Mouse (Mus musculus) bone marrow, adult 2 months (tissue): ENCODE results near the gene Rbm14. TPM values are rescaled to one million over a fixed set of nuclear protein-coding genes. Genes with fewer than 3 reads are reported as not detected.

Experiments
- H3K27ac ChIP-seq: fragments of 200-500 bp; 2 replicates; pipeline ENCODE4 v1.5.1; 2012; ENCODE audit warnings: low read depth, mild to moderate bottlenecking, control low read depth, inconsistent platforms, low read length; ENCODE audit not compliant: control insufficient read depth, poor library complexity, insufficient read depth
- H3K4me1 ChIP-seq: fragments of 200-500 bp; 2 replicates; pipeline ENCODE4 v1.6.1; 2011; ENCODE audit warnings: low read length; ENCODE audit not compliant: control insufficient read depth, insufficient read depth
- H3K4me3 ChIP-seq: fragments of 200-500 bp; replicated peaks from 2 replicates; pipeline ENCODE3; 2011; ENCODE audit warnings: mild to moderate bottlenecking, low read depth, low read length, control low read depth; ENCODE audit not compliant: control insufficient read depth
- CTCF ChIP-seq: fragments of 200-500 bp; IDR thresholded peaks from 2 replicates; pipeline ENCODE4 v1.5.1; 2011; ENCODE audit warnings: low read length, control low read depth; ENCODE audit not compliant: control insufficient read depth, insufficient read depth
- POLR2A ChIP-seq: fragments of 200-500 bp; IDR thresholded peaks from 2 replicates; pipeline ENCODE4 v1.6.1; 2011; ENCODE audit warnings: low read depth, mild to moderate bottlenecking, control low read depth, low read length, borderline replicate concordance; ENCODE audit not compliant: control insufficient read depth
- WGBS: fragments of 180-500 bp; shearing (Covaris S2); methylation state at CpG from one replicate; pipeline ENCODE4 v1.1.7; 2018; 5-methylcytosine and 5-hydroxymethylcytosine counted together
- polyA plus RNA-seq: library from polyadenylated mRNA; stranded (reverse); fragments of >200 nt; gene quantifications from 2 replicates; pipeline ENCODE4 v1.2.4, GENCODE M21; 2011; ENCODE audit warnings: low replicate concordance; ENCODE audit not compliant: missing spikeins, insufficient read depth, insufficient read length

Gene Rbm14
- polyA plus RNA-seq, 1 experiment, result 38.2 TPM

DNA sequence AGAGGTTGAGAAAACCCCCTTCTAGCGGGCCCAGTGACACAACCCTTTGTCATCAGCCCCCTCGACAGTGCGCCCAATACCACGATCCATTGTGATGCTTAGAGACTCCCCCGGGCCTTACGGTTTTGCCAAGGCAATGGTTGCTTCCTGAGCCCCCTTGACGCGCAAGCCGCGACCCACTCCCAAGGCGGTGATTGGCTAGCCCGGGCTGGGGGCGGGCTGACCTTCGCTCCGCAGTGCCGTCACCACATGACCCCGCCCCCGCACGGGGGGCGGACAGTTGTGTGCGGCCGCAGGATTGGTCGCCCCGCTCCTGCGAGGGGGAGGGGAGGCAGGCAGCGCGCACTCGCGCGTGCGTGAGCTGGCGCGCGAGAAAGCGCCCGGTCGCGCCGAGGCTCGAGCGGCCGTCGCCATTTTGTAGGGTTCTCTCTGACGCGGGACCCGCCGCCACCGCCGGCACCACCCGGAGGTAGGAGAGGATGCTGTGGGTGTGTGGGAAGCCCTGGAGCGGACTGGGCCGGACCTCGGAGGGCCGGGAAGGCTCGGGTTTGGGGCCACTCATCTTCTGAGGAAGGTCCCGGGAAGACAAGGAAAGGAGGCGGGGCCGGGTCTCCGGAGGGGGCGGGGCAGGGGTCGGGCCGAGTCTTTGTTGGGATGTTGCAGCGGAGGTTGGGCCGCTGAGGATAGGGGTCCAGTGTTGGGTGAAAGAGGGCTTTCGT is 55.1 kb downstream of the Rbm14 start, which contains the start of gene Rbm4b:
TSS of gene Rbm4b (plus strand) at position 305 of the 719 bp plus-strand sequence.
- under 1% methylated on average over 63 of the region's 65 CpGs for WGBS
- Histone ChIP-seq H3K27ac (peak within 1 kb of the TSS; percentile 94), H3K4me1 (no peaks in the 10 kb centered on the region; the same call in 1 of the 2 replicates), H3K4me3 (peak within 1 kb of the TSS; percentile 76)
- TF ChIP-seq POLR2A (peak; percentile 65; the same call in 1 of the 2 replicates), CTCF (no peak)

DNA sequence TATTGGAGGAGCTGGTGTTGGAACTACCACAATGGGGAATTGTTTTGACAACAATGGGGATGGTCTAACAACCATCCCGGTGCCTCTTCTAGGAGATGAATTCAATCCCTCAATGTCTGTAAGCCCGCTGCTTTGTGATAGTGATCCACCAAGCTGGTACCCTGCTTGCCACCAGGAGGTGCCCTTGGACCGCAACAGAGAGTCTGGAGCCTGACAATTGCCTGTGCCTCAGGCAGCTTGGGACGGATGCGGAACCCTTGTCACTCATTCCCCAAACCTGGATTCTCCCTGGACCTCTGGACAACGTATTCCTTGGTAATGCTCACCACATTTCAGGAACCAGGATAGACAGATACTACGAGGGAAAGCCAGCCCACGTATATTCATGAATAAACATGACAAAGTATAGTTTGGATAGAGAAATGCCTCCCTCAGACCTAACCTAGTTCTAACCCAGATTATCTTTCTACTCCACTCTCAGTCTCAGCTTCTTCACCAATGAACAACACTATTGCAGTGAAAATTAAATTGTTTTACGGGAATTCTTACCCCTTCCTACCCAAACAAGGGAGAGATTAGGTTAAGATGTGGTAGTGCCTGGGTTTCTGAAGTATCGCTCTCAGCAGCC is 55.8 kb downstream of the Rbm14 start:
- under 1% methylated on average over 10 of the region's 10 CpGs for WGBS
- TF ChIP-seq POLR2A, result no peak
- peak; percentile 99 for TF ChIP-seq CTCF
- Histone ChIP-seq H3K27ac (peak overlapping the region; percentile 94), H3K4me3 (peak overlapping the region; percentile 76), H3K4me1 (no peaks in the 10 kb centered on the region; the same call in 1 of the 2 replicates)

Other genes starting within 250 kb of the Rbm14 start
- gene Lrfn4, start 196.0 kb downstream of the Rbm14 start, polyA plus RNA-seq, result 1.2 and 2.7 TPM in 2 replicates
- 18.8 and 26.2 TPM in 2 replicates for gene Rce1, start 186.0 kb downstream of the Rbm14 start, polyA plus RNA-seq
- gene Gm960, start 113.0 kb downstream of the Rbm14 start, polyA plus RNA-seq, result not detected in 2 replicates
- gene Sptbn2, start 100.5 kb downstream of the Rbm14 start, polyA plus RNA-seq, result 0.34 and 0.77 TPM in 2 replicates
- 6.6 and 8.3 TPM in 2 replicates for gene Rbm4b, start 55.1 kb downstream of the Rbm14 start, polyA plus RNA-seq
- gene Rbm4, start 17.7 kb downstream of the Rbm14 start, polyA plus RNA-seq, result 19.9 and 30.3 TPM in 2 replicates
- gene Gm21992, start within 50 bp of the Rbm14 start, polyA plus RNA-seq, result 16.2 and 40.7 TPM in 2 replicates
- 77.4 and 91.7 TPM in 2 replicates for gene Ccs, start 27.7 kb upstream of the Rbm14 start, polyA plus RNA-seq
- not detected in 2 replicates for gene Ccdc87, start 27.7 kb upstream of the Rbm14 start, polyA plus RNA-seq
- gene Ctsf, start 43.5 kb upstream of the Rbm14 start, polyA plus RNA-seq, result 19.4 and 22.2 TPM in 2 replicates
- gene Actn3, start 66.3 kb upstream of the Rbm14 start, polyA plus RNA-seq, result 2.1 TPM in 1 of 2 replicates, not detected in the other
- 6.3 and 11.0 TPM in 2 replicates for gene Zdhhc24, start 67.0 kb upstream of the Rbm14 start, polyA plus RNA-seq
- gene Bbs1, start 95.0 kb upstream of the Rbm14 start, polyA plus RNA-seq, result 2.4 TPM in 2 replicates
- 17.2 and 27.5 TPM in 2 replicates for gene Dpp3, start 116.7 kb upstream of the Rbm14 start, polyA plus RNA-seq
- not detected in 2 replicates for gene Peli3, start 131.5 kb upstream of the Rbm14 start, polyA plus RNA-seq
- gene Mrpl11, start 150.5 kb upstream of the Rbm14 start, polyA plus RNA-seq, result 51.6 and 60.7 TPM in 2 replicates
- 6.9 and 15.5 TPM in 2 replicates for gene Npas4, start 178.7 kb upstream of the Rbm14 start, polyA plus RNA-seq
- gene Slc29a2, start 212.2 kb upstream of the Rbm14 start, polyA plus RNA-seq, result 1.3 and 1.7 TPM in 2 replicates
- 5.9 and 8.3 TPM in 2 replicates for gene B4gat1, start 227.2 kb upstream of the Rbm14 start, polyA plus RNA-seq
- not detected in 2 replicates for gene AC124502.3, start 227.3 kb upstream of the Rbm14 start, polyA plus RNA-seq
- 40.6 and 68.0 TPM in 2 replicates for gene Brms1, start 229.7 kb upstream of the Rbm14 start, polyA plus RNA-seq
- 0.68 and 3.6 TPM in 2 replicates for gene Rin1, start 238.8 kb upstream of the Rbm14 start, polyA plus RNA-seq